Mouse (Mus musculus) G1E (cell line): ENCODE results near the gene AL607142.1.

Source experiments
- CTCF ChIP-seq: IDR thresholded peaks from 2 replicates; pipeline ENCODE4 v1.5.1; 2012; ENCODE audit warnings: low read depth, low read length, inconsistent platforms, mixed read lengths
- POLR2AphosphoS5 ChIP-seq: IDR thresholded peaks from 2 replicates; pipeline ENCODE4 v1.6.1; 2012; ENCODE audit warnings: low read depth, low read length, inconsistent platforms; ENCODE audit not compliant: insufficient replicate concordance

DNA sequence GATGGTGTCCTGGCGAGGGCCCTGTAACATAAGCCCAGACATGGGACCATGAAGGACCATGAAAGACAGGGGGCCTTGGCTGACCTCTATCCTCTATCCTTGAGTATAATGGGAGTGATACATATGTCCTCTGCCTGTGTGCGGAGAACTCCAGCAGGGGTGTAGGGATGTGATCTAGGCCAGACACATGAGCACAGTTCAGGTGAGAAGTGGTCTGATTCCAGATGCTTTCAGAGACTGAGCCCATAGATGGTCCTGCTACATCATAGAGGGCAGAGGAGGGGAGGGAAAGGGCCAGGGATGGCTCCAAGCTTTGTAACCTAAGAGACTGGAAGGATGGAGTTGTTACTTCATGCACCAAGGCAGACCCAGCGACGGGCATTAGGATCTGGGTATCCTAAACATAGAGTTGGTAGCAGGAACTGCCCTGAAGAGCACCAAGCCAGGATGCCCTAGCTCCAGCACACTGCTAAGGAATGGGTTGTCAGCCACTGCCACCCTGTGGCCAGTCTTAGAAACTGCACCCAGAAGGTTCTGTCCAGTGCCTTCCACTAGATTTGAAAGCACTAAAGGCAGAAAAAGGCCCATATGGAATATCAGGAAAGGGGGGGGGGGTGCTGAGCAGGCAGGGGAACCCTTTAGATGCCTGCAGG is 64.6 kb downstream of the AL607142.1 start:
- TF ChIP-seq CTCF (no peak), POLR2AphosphoS5 (no peak)
